Mouse (Mus musculus): ENCODE data around the gene Abca5.

DNA sequence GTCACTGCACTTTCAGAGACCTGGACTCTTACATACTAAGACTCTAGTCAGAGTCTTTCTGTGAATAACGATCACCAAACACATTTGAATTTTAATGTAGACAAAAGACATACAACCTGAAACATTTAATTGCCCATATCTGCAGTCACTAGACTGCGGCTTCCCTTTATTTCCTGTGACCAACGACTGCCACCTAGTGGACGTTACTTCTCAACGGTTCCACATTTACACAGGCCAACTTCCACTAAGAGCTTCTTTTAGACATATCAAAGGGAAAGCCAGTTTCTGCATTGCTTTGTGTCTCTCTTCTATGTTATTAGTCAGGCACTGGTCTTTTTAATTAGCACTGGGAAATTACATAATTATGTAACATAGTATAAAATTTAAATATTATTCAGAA is 65.8 kb downstream of the Abca5 start:
- TF ChIP-seq CTCF (IDR thresholded peaks at IDR 0.05; ENCODE audit: low read depth, low read length) = no peak
- no peak for TF ChIP-seq POLR2A (IDR thresholded peaks at IDR 0.05; ENCODE audit: insufficient read depth, low read length)
- no peak for TF ChIP-seq EP300 (IDR thresholded peaks at IDR 0.05; ENCODE audit: insufficient read depth, low read depth, low read length)

Measured in ES-Bruce4 (cell line).